Mouse (Mus musculus) CH12F3 (cell line): Measurements from ENCODE around the gene Esrrb.

Source experiments
- in situ Hi-C: fragments of 300-500 bp; cut with MboI; formaldehyde crosslinking; loops from 2 replicates; pipeline ENCODE4 v1.14.3; 2020; ENCODE audit warnings: low sequenced_read_pairs

Esrrb gene

GRCm38 (mm10) chr12:86491500-86491899 lies 130.6 kb downstream of the Esrrb start:
- in situ Hi-C loops, result no loop called here

DNA sequence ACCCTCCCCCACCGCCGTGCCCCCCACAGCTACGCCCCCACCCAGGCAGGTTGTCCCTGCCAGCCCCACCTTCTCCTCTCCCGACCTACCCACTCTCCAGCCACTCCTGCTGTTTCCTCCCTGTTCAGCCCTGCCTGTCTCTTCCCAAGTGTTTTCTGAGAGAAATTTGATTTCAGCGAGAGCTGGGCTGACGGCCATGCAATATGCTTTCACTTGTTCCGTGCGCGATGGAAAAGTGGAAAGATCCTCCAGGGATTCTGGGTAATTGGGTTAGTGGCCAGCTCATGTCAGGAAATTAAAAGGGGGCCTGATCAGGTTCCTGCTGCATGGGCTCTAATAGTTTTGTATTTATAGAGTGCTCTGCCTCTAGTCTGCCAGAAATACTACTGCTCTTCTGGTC lies 131.9 kb downstream of the Esrrb start:
- in situ Hi-C loops, result no loop called here

- in situ Hi-C loops, result no loop called here
Observed at GRCm38 (mm10) chr12:86497126-86497525, 136.2 kb downstream of the Esrrb start.

DNA sequence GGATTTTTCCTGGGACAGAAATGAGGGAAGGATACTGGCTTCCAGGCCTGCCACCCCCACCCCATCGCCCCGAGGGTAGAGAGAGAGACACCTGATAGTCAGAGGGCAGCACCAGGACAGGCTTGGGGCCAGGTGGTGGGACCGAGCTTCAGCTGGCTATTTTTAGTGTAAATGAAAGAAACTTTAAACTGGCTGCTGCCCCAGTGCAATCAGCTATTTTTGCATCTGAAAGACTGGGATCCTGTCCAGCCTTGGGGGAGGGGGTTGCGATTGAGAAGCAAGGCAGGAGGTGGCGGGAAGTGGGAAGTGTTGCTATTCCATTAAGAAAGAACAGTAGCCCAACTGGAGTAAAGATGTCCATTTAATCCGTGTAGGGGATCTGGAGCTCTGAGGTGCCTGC lies 137.8 kb downstream of the Esrrb start:
- in situ Hi-C loops, result no loop called here

GRCm38 (mm10) chr12:86501728-86502127 lies 140.8 kb downstream of the Esrrb start:
- in situ Hi-C loops, result no loop called here

DNA sequence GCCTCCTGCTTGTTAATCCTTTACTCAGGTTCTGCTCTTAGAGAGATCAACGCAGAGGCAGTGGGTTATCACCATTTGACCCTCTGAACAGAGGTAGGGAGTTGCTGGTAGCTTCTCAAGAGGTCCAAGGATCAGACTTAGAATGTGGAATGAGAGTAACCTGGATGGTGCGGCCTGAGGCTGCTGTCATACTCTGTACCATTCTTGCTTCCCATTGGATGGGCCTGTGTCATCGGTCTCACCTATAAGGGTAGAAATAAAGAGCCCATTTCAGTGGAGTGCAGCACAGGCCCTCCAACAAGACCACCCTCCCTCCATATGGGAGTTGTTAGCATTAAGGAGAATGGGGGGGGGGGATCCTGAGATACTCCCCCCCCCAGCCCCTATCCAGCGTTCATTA lies 143.0 kb downstream of the Esrrb start:
- in situ Hi-C loops, result no loop called here

DNA sequence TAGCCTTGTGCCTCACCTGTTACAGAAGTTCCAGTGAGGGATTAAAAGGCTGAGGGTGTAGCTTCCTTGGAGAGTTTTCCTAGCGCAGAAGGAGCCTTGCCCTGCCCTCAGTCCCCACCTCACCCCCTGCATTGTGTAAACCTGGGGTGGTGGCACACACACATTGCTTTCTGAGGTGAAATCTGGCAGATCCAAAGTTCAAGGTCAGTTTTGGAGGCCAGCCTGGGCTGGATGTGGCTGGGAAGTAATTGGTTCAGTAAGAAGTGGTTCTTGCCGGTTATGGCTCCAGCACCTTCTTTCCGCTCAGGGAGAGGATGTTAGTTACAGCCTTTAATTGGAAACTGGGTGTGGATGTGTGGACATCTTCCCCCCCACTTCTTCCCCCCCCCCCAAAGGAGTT lies 143.4 kb downstream of the Esrrb start:
- in situ Hi-C loops, result no loop called here

DNA sequence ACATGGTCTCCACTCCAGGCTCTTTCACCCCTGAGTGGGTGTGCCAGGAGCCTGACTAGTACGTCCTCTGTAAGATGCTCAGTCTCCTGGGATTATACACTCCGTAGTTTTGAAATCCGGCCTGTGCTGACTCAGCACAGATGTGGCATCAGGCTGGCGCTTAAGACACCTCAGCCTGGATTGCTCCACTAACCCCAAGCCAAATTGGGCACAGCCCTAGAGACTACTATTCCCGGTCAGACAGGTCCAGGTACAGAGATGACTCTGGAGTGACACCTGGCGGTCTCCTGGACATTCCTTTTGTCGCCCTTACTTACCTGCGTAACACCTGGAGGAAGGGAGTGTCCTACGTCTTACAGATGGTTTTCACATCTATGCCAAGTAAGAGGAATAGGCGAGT lies 146.8 kb downstream of the Esrrb start:
- in situ Hi-C loops, result no loop called here

GRCm38 (mm10) chr12:86508313-86508988 lies 147.5 kb downstream of the Esrrb start:
- in situ Hi-C loops, result no loop called here

GRCm38 (mm10) chr12:86509295-86510279 lies 148.7 kb downstream of the Esrrb start:
- in situ Hi-C loops, result no loop called here

DNA sequence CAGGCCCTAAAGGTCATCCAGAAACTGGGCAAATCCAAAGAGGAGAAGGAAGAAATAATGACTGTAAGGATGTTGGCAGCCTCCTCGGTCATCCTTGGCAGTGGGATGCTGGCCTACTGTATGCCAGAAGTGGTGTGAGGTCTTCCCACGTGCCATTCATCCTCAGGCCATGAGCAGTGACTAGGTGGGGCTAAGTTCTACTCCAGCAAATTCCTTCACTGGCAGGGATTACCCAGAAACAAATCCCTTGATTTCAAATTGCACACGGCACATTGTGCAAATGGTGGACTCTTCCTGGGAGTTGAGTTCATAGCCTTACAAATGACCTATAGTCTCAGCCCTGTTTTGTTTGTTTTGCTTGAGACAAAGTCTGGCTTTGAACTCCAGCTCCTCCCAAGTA lies 151.4 kb downstream of the Esrrb start:
- in situ Hi-C loops, result no loop called here

GRCm38 (mm10) chr12:86513596-86513995 lies 152.7 kb downstream of the Esrrb start:
- in situ Hi-C loops, result no loop called here

DNA sequence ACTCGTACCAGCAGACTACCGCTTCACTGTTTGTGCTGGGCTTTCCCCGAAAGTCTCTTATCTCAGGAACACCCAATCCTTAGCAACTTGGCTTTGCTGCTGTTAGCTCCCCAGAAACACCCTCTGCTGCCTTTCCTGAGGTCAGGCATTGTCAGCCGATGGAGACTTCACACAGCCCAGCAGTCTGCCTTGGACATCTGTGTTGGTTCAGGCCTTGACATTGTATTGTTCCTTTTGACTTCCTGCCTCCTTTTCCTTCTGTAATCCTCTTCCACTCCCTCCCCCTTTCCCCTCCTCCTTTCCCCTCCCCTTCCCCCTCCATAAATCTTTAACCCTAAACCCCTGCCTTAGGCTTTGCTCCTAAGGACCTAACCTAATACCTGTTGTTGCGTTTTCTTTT lies 155.7 kb downstream of the Esrrb start:
- in situ Hi-C loops, result no loop called here

DNA sequence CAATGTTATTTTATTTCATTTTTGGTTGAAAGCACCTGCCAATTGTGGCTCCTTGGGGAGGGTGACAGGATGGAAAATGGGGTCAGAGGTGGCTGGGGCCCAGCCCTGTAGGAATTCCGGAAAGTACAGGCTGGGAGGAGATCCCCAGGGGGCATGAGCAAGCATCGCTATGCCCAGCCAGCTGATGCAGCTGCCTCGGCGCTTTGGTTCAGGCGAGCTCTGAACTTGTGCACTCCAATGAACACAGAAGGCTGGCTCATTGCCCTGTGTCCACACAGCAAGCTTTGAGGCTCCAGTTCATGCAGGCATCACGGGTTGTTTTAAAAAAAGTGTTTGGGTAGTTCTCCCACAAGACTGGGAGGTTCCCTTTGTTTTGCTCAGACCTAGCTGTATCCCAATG lies 156.8 kb downstream of the Esrrb start:
- in situ Hi-C loops, result no loop called here

- in situ Hi-C loops, result no loop called here
Observed at GRCm38 (mm10) chr12:86518746-86519145, 157.8 kb downstream of the Esrrb start.

DNA sequence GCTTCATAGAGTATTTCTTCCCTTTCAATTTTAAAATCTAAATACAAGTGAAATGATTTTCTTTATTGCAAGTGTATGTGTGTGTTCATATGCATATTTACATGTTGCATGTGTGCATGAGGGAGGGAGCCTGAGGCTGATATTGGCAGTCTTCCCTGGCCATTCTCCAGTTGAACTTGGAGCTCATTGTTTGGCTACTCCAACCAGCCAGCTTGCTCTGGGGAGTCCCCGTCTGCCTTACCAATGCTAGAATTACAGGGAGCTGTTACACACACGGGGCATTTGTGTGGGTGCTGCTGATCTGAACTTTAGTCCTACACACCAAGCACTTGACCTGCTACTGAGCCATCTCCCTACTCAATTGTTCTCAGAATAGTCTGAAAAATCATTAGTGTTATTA lies 173.4 kb downstream of the Esrrb start:
- in situ Hi-C loops, result no loop called here

- in situ Hi-C loops, result no loop called here
Observed at GRCm38 (mm10) chr12:86537799-86538198, 176.9 kb downstream of the Esrrb start.

DNA sequence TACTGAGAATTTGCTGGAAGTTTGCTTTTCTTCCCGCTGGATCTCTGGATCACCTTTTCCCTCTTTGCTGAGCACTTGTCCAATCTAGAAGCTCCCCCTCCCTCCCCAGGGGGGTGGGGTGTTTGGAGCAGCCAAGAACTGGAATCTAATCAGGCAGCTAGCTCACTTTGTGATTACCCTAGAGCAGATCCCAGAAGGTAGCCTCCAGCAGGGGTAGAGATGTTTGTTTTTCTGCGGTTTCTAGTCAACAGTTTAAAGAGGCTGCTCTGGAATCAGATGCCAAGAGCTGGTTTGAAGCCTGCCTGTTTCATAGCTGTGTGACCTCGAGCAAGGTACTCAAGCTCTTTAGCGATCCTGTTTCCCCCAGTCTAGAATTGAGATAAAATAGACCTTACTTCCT lies 177.8 kb downstream of the Esrrb start:
- in situ Hi-C loops, result no loop called here

- in situ Hi-C loops, result no loop called here
Observed at GRCm38 (mm10) chr12:86539511-86539910, 178.6 kb downstream of the Esrrb start.

DNA sequence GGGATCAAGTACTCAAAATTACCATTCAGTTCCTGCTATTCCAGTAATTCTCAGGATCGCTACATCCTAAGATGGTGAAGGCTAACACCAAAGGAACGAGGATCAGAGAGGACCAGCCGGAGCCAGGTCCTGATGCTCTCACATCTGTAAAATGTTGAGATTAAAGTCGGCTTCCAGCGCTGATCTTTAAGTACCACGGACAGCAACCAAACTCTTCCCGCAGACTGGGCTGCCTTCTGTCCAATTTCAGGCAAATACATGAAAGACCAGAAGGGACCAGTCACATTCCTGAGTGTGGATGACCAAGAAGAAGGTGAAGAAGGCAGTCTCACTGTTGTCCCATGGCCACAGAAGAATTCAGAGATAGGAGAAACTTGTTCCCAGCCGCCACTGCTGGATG lies 186.9 kb downstream of the Esrrb start:
- in situ Hi-C loops, result no loop called here

- in situ Hi-C loops, result no loop called here
Observed at GRCm38 (mm10) chr12:86553037-86553436, 192.1 kb downstream of the Esrrb start.
